Mouse (Mus musculus) cerebellum, adult 11 months (tissue): ENCODE measurements around the gene Mpig6b.
"Not testable (repeated sequence)": the region's sequence is repeated elsewhere in the genome, so short reads cannot be mapped to it uniquely, and the experiment has no call there.

Source experiments
- DNase-seq: peaks from one replicate; pipeline ENCODE4 v3.0.0; 2022

Mpig6b gene

DNA sequence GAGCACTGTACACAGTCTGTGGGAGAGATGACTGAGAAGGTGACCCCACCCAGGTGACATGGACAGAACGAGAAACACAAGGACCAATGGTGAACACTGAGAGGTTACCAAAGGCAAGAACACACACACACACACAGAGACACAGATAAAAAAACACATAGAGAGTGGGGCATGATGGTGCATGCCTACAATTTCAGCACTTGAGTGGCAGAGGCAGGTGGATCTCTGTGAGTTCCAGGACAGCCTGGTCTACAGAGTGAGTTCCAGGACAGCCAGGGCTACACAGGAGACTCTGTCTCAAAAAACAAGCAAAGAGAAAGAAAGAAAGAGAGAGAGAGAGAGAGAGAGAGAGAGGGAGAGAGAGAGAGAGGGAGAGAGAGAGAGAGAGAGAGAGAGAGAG is 32.3 kb downstream of the Mpig6b start:
- not testable (repeated sequence) for DNase-seq

DNA sequence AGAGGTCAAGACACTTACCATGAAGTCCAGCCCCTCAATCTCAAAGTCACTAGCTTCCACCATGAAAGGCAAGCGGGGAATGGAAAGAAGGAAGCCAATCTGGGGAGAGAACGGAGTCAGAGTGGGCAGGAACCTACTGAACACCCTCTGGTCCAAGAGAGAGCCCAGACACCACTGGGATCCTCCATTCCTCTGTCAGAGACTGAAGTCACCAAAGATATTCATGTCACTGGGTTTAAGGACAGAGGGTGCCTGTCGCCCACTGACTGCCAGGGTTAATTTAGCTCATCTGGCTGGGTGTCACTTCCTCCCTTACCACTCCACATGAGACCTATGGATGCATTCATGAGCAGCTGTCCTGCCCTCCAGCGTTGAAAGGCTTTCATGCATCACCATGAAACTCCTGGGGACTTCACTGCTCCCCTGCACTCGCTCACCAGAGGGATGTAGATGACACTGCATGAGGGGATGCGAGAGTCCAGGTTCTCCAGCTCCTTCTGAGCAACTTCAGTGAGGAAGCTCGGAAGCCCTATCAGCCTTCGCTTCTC is 33.6 kb downstream of the Mpig6b start:
- no peak for DNase-seq

DNA sequence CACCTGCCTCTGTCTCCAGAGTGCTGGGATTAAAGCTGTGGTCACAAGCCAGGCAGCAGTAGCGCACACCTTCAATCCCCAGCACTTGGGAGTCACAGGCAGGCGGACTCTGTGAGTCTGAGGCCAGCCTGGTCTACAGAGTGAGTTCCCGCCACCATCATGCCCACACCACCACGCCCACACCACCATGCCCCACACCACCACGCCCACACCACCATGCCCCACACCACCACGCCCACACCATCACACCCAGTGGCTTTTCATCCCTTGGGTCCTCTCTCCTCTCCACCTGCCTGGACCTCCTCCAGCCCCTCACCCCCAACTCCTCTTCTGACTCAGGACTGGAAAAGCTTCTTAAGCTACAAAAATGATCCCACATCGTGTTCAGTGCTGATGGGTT is 34.1 kb downstream of the Mpig6b start:
- DNase-seq = no peak

DNA sequence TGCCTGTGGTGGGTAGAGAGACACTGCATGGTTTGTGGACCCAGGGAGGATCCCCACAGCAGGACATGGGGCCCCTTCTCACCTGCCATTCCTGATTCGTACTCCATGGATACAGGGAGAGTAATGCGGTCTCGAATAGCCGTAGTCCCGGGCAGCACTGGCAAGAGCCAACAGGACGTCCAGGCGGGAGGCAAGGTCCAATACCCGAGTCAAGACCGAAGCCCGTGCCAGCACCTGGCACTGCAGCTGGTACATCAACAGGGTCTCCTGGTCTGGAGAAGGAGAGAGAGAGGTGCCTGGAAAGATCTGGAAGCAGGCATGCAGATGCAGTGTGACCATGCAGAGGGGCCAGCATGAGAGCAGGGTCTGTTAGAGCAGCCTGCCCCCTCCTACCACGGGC is 34.7 kb downstream of the Mpig6b start:
- no peak for DNase-seq

DNA sequence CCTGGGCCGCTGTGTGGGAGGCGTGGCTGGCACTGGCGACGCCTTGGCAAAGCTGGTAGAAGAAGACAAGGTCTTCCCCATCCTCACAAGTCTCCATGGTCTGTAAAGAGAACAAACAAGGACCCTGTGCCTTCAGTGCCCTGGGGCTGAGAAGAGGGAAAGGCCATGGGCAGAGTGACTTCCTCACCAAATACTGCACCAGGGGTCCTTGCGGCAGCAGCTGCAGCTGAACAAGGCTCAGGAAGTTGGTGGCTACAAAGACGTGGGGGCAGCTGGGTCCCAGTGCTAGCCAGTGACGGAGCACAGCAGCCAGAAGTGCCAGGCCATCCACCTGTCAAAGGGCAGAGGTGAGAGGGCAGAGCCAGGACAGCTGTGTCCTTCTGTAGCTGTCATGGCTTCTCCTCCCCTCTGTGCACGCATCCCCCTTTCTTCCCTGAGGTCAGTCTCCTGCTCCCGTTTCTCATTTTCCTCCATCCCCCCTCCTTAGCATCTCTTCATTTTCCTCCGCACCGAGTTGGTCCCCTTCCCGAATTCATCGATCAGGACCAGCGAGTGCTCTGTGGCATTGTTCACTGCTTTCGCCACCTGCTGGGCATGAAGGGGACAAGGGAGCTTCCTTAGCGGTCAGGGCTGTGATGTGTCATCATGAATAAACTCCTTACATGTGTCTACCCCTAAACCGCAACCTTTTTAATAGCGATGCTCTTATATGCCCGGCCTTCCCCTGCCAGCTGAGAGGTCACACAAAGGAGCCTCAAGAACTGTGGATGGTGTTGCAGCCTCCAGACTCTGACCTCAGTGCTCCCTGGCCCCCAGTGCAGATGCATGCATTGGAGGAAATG is 36.1 kb downstream of the Mpig6b start:
- no peak for DNase-seq

DNA sequence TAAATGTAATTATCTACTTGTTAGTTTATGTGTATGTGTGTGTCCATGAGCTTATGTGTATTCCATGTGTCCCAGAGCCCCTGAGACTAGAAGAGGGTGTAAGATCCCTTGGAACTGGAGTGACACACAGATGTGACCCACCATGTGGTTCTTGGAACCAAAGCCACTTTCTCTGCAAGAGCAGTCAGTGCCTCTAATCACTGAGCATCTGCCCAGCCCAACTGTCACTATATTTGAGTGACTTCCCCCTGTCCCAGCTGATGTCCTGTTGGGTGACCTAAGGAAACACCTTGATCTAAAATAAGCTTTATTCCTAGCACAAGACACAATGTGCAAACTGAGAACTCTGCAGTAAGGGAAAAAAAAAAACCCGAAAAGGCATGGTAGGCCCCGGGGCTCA is 37.7 kb downstream of the Mpig6b start:
- no peak for DNase-seq

DNA sequence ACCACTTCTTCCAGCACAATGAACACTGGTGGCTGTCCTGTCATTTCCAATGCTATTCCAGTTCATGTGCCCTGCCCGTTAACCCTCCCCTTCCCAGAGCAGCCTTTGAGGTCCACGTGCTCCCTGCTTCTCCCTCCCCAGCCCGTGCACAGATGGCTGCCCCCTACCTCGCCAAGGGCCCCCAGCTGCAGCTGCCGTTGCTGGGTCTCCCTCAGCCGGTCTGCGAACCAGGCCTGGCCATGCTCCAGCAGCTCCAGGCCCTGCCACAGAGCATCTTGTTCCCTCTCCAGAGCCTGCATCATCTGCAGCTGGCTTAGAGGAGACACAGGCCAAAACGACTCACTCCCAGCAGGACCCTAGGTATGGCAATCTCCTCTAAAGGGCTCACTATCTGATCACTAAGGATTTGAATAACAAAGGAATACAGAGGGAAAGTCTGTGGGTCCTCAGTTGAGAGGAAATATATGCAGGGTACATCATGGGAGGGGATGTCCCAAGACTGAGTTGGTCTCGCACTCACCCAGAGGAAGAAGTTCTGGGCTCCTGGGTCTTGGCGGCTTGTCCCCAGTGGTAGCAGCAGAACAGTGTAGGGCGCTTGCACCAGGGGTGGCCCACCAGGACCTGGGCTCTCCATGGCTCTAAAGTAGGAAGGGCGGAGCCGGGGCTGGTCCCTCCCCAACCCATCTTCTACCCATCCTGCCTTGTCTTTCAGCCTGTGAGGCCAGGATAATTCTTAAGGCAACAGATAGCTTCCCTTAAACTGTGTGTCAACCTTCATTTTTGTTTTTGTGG is 38.5 kb downstream of the Mpig6b start, which contains the start of gene Sapcd1:
TSS of gene Sapcd1 (minus strand) at position 740 of the 792 bp plus-strand sequence.
- DNase-seq = no peak

DNA sequence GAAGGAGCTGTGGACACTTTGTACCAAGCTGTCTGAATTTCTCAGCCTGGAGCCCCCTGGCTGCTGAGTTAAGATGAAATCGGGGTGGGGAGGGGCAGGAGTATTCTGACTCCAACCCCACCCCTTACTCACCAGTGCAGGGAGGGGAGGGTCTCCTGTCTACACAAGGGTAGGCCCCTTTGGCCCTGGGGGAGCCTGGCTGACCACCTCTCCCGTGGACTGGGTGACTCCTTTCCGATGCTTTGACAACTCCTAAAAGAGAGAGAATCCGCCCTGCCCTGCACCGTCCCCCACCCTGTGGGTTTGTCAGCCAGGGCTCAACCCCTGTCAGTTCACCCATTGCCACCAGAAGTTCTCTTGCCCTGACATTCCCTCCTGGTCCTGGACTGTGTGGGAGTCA is 39.8 kb downstream of the Mpig6b start:
- no peak for DNase-seq

DNA sequence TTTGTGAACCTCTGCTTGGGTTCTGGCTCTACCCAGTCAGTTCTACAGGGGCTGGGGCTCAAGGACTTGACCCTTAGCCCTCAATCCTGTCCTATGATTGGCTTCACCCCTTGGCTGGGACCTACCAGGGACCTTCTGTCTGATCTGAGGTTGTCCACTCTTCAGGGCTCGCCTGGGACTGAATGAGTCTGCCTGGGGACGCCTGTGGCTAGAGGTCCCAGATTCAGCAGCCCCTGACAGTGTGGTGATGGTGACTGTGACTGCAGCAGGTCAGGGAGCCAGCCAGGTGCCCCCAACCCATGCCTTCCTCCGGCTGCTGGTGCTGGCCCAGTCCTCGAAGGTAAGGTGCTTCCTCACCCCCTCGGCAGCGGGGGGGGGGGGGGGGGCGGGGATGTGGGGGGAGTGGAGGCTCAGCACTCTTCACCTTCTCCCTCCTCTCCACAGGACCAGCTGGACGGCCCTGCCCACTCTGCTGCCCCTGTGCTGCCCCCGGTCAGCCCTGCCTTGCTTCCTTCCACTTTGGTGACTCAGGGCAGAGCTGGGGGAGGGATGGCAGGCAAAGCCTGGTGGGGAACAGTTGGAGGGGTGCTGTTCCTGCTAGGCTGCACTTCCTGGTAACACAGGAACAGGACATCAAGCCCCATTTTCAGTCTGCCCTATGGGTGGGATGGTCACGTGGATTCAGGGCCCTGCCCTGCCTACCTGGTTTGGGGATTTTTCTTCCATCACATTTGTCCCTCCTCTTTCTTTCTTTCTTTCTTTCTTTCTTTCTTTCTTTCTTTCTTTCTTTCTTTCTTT is 41.1 kb downstream of the Mpig6b start:
- DNase-seq = no peak

DNA sequence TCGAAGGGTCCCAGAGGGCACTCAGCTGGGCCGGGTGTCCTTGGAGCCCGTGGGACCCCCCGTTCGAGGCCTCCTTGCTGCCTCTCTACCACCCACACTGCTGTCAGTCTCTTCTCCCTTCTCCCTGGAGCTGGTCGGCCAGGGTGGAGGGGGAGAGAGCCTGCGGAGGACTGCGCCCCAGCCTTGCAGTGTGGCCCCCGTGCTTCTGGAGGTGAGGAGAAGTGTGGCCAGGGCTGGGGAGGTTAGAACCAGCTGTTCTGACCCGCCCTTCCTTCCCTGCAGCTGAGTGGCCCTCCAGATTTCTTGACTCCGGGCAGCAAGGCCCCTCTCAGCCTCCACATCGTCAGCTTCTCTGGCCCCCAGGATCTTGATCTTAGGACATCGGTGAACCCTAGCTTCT is 41.7 kb downstream of the Mpig6b start:
- no peak for DNase-seq

DNA sequence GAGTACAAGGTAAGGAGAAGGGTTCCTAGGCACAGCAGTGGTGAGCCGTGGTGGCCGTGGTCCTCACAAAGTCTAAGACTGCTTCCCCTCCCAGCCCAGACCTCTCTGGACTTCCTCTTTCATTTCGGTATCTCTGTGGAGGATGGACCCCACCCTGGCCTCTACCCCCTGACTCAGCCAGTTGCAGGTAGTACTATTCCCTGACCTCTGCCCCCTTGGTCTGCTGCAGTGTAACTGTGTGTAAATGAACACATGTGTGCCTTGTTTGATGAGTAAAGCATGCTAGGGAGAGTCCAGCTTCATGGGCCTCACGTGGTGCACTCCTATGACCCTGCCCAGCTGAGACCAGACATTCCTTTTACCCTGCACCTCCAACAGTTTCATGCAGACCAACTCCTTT is 42.2 kb downstream of the Mpig6b start:
- no peak for DNase-seq

DNA sequence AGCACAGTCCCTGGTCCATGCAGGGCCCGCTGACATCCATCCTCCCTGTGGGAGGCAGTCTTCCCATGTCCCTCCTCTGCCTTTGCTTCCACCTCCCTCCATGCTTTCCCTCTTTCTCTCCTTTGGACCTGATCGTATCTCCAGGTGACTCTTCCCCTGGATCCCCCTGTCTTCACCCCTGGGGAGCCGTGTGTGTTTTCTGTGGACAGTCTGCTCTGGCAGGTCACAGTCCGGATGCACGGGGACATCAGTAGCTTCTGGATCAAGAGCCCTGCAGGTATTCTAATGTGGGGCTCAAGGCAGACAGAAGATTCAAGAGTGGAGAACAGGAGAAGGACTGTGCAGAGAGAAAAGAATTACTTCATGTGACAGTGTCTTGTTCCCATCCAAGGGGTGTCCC is 42.8 kb downstream of the Mpig6b start:
- no peak for DNase-seq

DNA sequence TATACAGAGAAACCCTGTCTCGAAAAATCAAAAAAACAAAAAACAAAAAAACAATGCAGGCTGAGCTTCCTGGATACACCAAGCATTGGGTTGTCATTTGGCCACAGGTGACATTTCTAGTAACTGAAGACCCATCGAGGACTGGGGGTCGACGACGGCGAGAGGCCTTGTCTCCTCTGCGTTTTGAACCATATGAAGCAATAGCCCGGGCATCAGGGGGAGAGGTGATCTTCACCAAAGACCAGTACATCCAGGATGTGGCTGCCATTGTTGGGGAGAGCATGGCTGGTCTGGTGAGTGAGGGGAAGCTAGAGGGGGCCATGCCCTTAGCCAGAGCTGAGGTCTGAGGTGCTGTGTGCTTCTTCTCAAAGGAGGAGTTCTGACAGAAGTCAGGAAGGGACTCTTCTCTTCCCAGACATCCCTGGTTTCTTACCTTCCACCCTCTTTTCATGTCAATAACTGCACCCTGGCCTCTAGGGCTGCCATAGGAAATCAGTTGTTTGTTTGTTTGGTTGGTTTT is 43.4 kb downstream of the Mpig6b start:
- DNase-seq = no peak

DNA sequence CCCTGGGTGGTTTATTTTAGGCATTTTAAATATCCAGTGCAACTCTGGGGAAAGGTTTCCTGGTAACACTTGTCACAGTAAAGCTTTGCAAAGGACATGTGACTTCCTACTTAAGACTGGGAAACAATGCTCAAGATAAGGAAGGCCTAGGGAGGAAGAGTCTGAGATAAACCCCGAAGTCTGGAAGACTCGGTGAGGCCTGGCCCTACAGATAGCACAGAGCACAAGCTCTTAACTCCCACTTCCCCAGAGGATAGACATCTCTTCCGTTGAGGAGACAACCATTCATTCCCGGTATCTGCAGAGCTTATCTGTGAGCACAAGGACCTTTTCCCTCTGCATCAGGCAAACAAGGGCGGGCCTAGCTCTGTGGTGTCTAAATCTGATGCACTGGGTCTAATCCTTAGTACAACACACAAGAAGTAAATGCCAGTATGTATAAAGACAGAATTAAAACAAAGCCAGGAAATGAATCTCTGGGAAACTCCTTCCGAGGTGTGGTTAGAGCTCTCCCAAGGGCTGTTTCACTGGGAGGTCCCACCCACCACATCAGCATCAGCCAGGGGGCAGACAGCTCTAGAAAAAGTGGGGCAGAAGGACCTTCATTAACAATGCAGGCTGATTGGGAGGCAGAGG is 44.0 kb downstream of the Mpig6b start:
- no peak for DNase-seq

DNA sequence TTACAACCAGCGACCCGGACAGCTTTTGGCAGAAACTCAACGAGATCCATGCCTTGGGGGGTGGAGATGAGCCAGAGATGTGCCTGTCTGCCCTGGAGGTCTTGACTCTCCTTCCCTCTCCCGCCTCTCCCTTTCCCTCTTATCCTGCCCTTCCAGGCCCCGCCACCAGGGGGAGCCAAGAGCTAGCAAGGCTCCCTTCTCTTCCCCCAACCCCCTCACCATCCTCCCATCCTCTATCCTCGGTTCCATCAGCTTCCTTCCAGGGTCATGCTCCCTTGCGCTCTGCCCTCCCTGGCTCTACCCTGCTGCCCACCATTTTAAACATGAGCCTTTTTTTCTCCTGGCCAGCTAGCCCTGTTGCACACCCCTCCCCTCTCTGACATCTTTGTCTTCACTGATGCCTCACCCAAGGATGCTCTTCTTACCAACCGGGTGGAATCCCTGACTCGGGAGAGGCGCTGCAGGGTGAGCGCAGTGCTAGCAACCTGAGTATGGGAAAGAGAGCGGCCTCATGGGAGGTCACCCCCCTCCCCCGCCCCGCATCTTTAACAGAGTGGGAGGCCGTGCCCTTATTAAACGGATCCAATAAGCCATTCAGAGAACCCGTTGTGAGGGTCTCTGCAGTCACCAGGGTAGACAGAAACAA is 44.7 kb downstream of the Mpig6b start:
- DNase-seq = peak; percentile 86

DNA sequence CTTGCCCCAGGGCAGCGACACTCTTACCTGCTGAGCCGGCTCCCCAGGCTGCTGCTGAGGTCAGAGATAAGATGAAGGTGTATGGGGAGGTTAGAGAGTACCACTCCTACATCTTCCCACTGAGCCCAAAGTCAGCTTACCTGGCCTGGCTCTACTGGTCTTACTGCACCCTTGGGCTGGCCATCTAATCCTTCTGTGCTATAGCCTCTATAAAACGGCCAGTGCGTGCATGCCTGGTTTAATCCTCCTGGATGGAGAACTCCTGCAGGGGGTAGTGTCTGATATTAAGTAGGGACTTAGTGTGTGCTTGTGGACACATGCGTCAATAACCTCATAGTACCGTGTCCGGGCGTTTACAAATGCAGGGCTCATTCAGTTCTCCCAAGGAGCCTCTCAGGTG is 45.4 kb downstream of the Mpig6b start:
- DNase-seq = no peak

DNA sequence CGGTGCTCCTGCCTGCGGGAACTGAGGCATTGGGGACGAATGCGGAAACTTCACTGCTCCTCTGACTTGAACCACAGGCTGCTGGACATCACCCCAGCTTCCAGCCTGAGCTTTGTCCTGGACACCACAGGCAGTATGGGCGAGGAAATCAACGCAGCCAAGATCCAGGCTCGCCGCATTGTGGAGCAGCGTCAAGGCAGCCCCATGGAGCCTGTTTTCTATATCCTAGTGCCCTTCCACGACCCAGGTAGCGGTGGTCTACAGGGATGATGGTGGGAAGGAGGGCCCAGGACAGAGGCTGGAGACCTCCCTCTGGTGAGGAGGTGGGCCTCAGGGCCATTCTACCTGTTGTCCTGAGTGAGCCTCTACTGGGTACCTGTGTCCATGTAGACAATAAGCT is 46.1 kb downstream of the Mpig6b start:
- no peak for DNase-seq

DNA sequence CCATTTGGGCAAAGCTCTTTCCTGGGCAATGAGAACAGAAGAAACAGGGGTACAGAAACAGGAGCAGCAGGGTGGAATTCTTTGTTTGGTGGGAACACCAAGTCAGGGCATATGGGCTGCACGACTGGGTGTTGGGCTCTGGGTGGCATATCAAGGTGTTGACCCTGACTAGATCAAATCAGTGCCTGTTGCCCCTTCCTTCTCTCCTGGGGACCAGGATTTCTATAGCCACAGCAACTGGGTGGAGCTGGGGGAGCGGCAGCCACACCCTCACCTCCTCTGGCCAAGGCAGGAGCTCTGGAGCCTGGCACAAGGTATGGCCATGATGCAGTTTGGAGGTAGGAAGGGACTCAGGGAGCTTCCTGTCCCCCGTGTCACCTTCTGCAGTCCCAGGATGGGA is 47.8 kb downstream of the Mpig6b start:
- no peak for DNase-seq

DNA sequence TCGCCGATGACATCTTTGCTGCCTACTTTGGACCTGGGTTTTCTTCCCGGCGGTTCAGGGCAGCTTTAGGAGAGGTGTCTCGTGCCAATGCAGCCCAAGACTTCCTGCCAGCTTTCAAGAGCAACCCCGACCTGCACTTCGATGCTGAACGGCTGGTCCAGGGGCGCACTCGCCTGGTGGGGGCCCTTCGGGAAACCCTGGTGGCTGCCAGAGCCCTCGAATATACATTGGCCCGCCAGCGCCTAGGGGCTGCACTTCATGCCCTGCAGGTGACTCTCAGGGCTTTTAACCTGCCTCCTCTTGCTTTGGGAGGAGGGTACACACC is 48.3 kb downstream of the Mpig6b start:
- DNase-seq = peak; percentile 22

DNA sequence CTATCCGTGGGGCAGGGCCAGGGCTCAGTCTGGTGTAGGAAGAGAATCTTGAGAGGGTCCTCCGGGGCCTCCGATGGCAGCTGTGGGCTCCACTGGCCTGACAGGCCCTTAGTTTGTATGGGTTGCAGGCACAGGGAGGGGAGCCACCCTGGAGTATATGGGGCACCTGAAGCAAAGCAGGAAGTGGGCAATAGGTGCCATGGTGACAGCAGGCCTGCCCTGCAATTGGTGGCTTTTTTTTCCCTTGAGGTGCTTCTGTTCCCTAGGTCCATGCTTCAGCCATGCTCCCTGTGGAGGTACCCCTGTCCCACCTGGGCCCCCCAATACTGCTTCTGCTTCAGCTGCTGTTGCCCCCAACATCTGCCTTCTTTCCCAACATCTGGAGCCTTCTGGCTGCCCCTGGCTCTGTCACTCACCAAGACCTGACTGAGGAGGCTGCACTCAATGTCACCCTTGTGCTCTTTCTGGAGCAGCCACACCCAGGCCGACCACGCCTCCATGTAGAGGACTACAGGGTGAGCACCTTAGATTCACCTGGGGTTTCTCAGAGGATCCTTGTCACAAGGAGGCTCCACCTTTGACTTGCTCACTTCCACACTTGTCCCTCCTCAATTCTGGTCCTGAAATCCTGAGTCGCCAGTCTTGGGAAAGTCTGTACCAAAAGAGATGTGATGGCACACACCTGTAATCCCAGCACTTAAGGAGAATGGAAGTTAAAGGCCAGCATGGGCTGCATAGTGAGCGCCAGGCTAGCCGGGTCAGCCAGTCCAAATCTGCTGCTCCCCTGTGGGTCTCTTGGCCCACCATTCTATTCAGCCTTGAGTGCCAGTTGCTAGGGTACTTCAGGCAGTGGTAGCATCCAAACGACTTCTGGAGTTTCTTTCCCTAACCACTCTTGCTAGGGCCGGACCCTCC is 48.9 kb downstream of the Mpig6b start:
- peak; percentile 32 for DNase-seq

DNA sequence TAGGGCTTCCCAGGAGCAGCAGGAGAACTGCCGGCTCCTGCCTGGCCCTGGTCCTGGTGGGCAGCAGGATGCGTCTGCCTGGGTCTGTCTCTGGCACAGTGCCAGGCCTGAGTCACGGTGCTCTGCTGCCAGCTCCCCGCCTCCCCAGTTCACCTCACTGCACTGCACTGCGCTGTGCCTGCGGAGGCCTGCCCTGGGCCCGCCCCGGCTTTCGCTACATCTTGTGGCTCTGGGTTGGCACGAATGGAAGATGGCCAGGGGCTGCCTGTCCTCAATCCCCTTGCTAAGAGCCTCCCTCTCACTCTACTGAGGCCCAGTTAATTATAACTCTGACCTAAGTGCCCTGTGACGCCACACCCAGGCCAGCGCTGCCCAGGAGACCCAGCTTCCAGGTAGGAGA is 49.6 kb downstream of the Mpig6b start, which contains the start of gene Vwa7:
TSS of gene Vwa7 (plus strand) at position 204 of the 400 bp plus-strand sequence.
- peak; percentile 80 for DNase-seq
